Mouse (Mus musculus) hindbrain, embryonic 10.5 days (tissue): Measurements from ENCODE around the gene Gse1. TPM values are rescaled to one million over a fixed set of nuclear protein-coding genes. Genes with fewer than 3 reads are reported as not detected.
A peak's percentile ranks its signal among the peaks of the same experiment; 100 is the strongest.

ENCODE experiments used
- DNase-seq: peaks from one replicate; pipeline ENCODE4 v3.0.0-alpha.2; 2017; ENCODE audit warnings: low spot score
- H3K27ac ChIP-seq: fragments of 300-500 bp; sonication (generic); 2 replicates; pipeline ENCODE4 v1.5.1; 2016; ENCODE audit warnings: mild to moderate bottlenecking, moderate library complexity
- H3K27me3 ChIP-seq: fragments of 300-500 bp; sonication (generic); 2 replicates; pipeline ENCODE4 v1.6.1; 2016; ENCODE audit warnings: mild to moderate bottlenecking; ENCODE audit not compliant: poor library complexity, insufficient read depth, severe bottlenecking
- H3K36me3 ChIP-seq: fragments of 300-500 bp; sonication (generic); 2 replicates; pipeline ENCODE4 v1.6.1; 2016; ENCODE audit warnings: mild to moderate bottlenecking, moderate library complexity
- H3K4me1 ChIP-seq: fragments of 300-500 bp; sonication (generic); replicated peaks from 2 replicates; pipeline ENCODE4 v1.6.1; 2016; ENCODE audit warnings: mild to moderate bottlenecking
- H3K4me3 ChIP-seq: fragments of 300-500 bp; sonication (generic); 2 replicates; pipeline ENCODE4 v1.5.1; 2016; ENCODE audit warnings: mild to moderate bottlenecking, moderate library complexity
- H3K9me3 ChIP-seq: fragments of 300-500 bp; sonication (generic); 2 replicates; pipeline ENCODE4 v1.6.1; 2016; ENCODE audit warnings: mild to moderate bottlenecking, moderate library complexity
- WGBS: fragments of 180-500 bp; shearing (Covaris S2); methylation state at CpG from one replicate; pipeline ENCODE4 v1.1.7; 2016; 5-methylcytosine and 5-hydroxymethylcytosine counted together
- polyA plus RNA-seq: library from polyadenylated mRNA; unstranded; fragments of >200 nt; fragmentation: Nextera tagmentation; extraction: Ambion mirVana; gene quantifications from 2 replicates; pipeline ENCODE4 v1.2.1, GENCODE M21; 2016

The Gse1 gene
- 14.3 and 22.9 TPM in 2 replicates for polyA plus RNA-seq

GRCm38 (mm10) chr8:120227891-120228591, at the start of gene Gse1:
Gse1 (plus strand) TSS chr8:120228456.
- peak within 1 kb of the TSS; percentile 88 for H3K27ac ChIP-seq
- peaks cover 73% of the 10 kb centered on the region for H3K27me3 ChIP-seq
- H3K4me3 ChIP-seq = peak within 1 kb of the TSS; percentile 70
- DNase-seq = peak; percentile 83
- no peaks in the 10 kb centered on the region for H3K36me3 ChIP-seq
- 7% methylated on average over 45 of the region's 52 CpGs for WGBS
- H3K9me3 ChIP-seq = no peaks in the 10 kb centered on the region
- H3K4me1 ChIP-seq = peaks cover 93% of the 10 kb centered on the region

- Histone ChIP-seq H3K27ac (peak overlapping the region; percentile 87), H3K27me3 (peaks cover 59% of the 10 kb centered on the region), H3K9me3 (no peaks in the 10 kb centered on the region), H3K4me1 (peaks cover 78% of the 10 kb centered on the region), H3K36me3 (no peaks in the 10 kb centered on the region), H3K4me3 (peak overlapping the region; percentile 46; the same call in 1 of the 2 replicates)
- WGBS = 0% methylated on average over 10 of the region's 10 CpGs
- peak; percentile 93 for DNase-seq
These were observed 49.2 kb upstream of the Gse1 start for GRCm38 (mm10) chr8:120179027-120179431.

- H3K4me3 ChIP-seq = no peak overlapping the region
- H3K36me3 ChIP-seq = no peaks in the 10 kb centered on the region
- H3K27ac ChIP-seq = peak overlapping the region; percentile 30; the same call in 1 of the 2 replicates
- peaks cover 57% of the 10 kb centered on the region for H3K27me3 ChIP-seq
- 47% methylated on average over 7 of the region's 7 CpGs for WGBS
- H3K4me1 ChIP-seq = peaks cover 79% of the 10 kb centered on the region
- no peaks in the 10 kb centered on the region for H3K9me3 ChIP-seq
- peak; percentile 45 for DNase-seq
These were observed 47.7 kb upstream of the Gse1 start for GRCm38 (mm10) chr8:120180445-120180970.

GRCm38 (mm10) chr8:120181274-120181673, 47.0 kb upstream of the Gse1 start:
- H3K27ac ChIP-seq = 0 out of 2 replicates have a peak overlapping the region, but pooled peaks have one; percentile 30
- no peaks in the 10 kb centered on the region for H3K36me3 ChIP-seq
- no peak overlapping the region for H3K4me3 ChIP-seq
- peaks cover 79% of the 10 kb centered on the region for H3K4me1 ChIP-seq
- peaks cover 55% of the 10 kb centered on the region for H3K27me3 ChIP-seq
- no peak for DNase-seq
- H3K9me3 ChIP-seq = no peaks in the 10 kb centered on the region
- WGBS = 85% methylated on average over 5 of the region's 5 CpGs

GRCm38 (mm10) chr8:120181861-120182414, 46.3 kb upstream of the Gse1 start:
- Histone ChIP-seq H3K27me3 (peaks cover 49% of the 10 kb centered on the region), H3K36me3 (no peaks in the 10 kb centered on the region), H3K27ac (no peak overlapping the region), H3K9me3 (no peaks in the 10 kb centered on the region), H3K4me3 (no peak overlapping the region), H3K4me1 (peaks cover 79% of the 10 kb centered on the region)
- no peak for DNase-seq
- WGBS = 78% methylated on average over 4 of the region's 4 CpGs

- Histone ChIP-seq H3K36me3 (no peaks in the 10 kb centered on the region), H3K27ac (peak overlapping the region; percentile 87), H3K4me3 (no peak overlapping the region), H3K9me3 (no peaks in the 10 kb centered on the region), H3K27me3 (peaks cover 37% of the 10 kb centered on the region), H3K4me1 (peaks cover 62% of the 10 kb centered on the region)
- no peak for DNase-seq
- 39% methylated on average over 9 of the region's 9 CpGs for WGBS
These were observed 43.9 kb upstream of the Gse1 start for GRCm38 (mm10) chr8:120184366-120184765.

GRCm38 (mm10) chr8:120184850-120185792, 43.1 kb upstream of the Gse1 start:
- peaks cover 41% of the 10 kb centered on the region for H3K27me3 ChIP-seq
- H3K4me1 ChIP-seq = peaks cover 59% of the 10 kb centered on the region
- H3K4me3 ChIP-seq = peak overlapping the region; percentile 27
- H3K27ac ChIP-seq = peak overlapping the region; percentile 87
- DNase-seq = peak; percentile 48
- WGBS = 38% methylated on average over 17 of the region's 17 CpGs
- no peaks in the 10 kb centered on the region for H3K36me3 ChIP-seq
- no peaks in the 10 kb centered on the region for H3K9me3 ChIP-seq

- no peaks in the 10 kb centered on the region for H3K36me3 ChIP-seq
- no peaks in the 10 kb centered on the region for H3K9me3 ChIP-seq
- peaks cover 61% of the 10 kb centered on the region for H3K4me1 ChIP-seq
- WGBS = 58% methylated on average over 8 of the region's 8 CpGs
- H3K27me3 ChIP-seq = peaks cover 35% of the 10 kb centered on the region
- H3K4me3 ChIP-seq = no peak overlapping the region
- DNase-seq = no peak
- peak overlapping the region; percentile 87 for H3K27ac ChIP-seq
These were observed 41.8 kb upstream of the Gse1 start for GRCm38 (mm10) chr8:120186454-120186853.

GRCm38 (mm10) chr8:120188510-120188909, 39.7 kb upstream of the Gse1 start:
- no peak overlapping the region for H3K4me3 ChIP-seq
- H3K27ac ChIP-seq = 0 out of 2 replicates have a peak overlapping the region, but pooled peaks have one; percentile 36
- WGBS = 87% methylated on average over 6 of the region's 6 CpGs
- H3K27me3 ChIP-seq = peaks cover 27% of the 10 kb centered on the region
- H3K36me3 ChIP-seq = no peaks in the 10 kb centered on the region
- H3K9me3 ChIP-seq = no peaks in the 10 kb centered on the region
- peaks cover 60% of the 10 kb centered on the region for H3K4me1 ChIP-seq
- no peak for DNase-seq

GRCm38 (mm10) chr8:120189440-120189839, 38.8 kb upstream of the Gse1 start:
- peak overlapping the region; percentile 41; the same call in 1 of the 2 replicates for H3K27ac ChIP-seq
- H3K36me3 ChIP-seq = no peaks in the 10 kb centered on the region
- WGBS = 83% methylated on average over 6 of the region's 6 CpGs
- no peak overlapping the region for H3K4me3 ChIP-seq
- peaks cover 21% of the 10 kb centered on the region for H3K27me3 ChIP-seq
- no peak for DNase-seq
- peaks cover 53% of the 10 kb centered on the region for H3K4me1 ChIP-seq
- H3K9me3 ChIP-seq = no peaks in the 10 kb centered on the region

- Histone ChIP-seq H3K9me3 (no peaks in the 10 kb centered on the region), H3K4me1 (peaks cover 45% of the 10 kb centered on the region), H3K27me3 (peaks cover 14% of the 10 kb centered on the region; the same call in 1 of the 2 replicates), H3K4me3 (no peak overlapping the region), H3K27ac (peak overlapping the region; percentile 79; the same call in 1 of the 2 replicates), H3K36me3 (no peaks in the 10 kb centered on the region)
- no peak for DNase-seq
- WGBS = 84% methylated on average over 17 of the region's 17 CpGs
These were observed 38.0 kb upstream of the Gse1 start for GRCm38 (mm10) chr8:120190107-120190809.
